Mouse (Mus musculus) midbrain, embryonic 14.5 days (tissue): Measurements from ENCODE around the gene Dnmbp. TPM values are rescaled to one million over a fixed set of nuclear protein-coding genes. Genes with fewer than 3 reads are reported as not detected.
A peak's percentile ranks its signal among the peaks of the same experiment; 100 is the strongest.

Experiments used
- ATAC-seq: fragments of 200-750 bp; cut with Nextera tagmentation; 2 replicates; pipeline ENCODE4 v1.8.0; 2017; ENCODE audit warnings: moderate number of reproducible peaks, moderate library complexity; ENCODE audit not compliant: low FRiP score, low TSS enrichment
- DNase-seq: peaks from one replicate; pipeline ENCODE4 v3.0.0-alpha.2; 2015
- H3K27ac ChIP-seq: fragments of 300-500 bp; sonication (generic); replicated peaks from 2 replicates; pipeline ENCODE4 v1.5.1; 2014; ENCODE audit warnings: mild to moderate bottlenecking, low read depth, low read length, moderate library complexity
- H3K27me3 ChIP-seq: fragments of 300-500 bp; sonication (generic); 2 replicates; pipeline ENCODE4 v1.6.1; 2014; ENCODE audit warnings: low read length, control low read depth, mixed read lengths; ENCODE audit not compliant: control insufficient read depth, insufficient read depth
- H3K36me3 ChIP-seq: fragments of 300-500 bp; sonication (generic); 2 replicates; pipeline ENCODE4 v1.6.1; 2014; ENCODE audit warnings: low read length, control low read depth; ENCODE audit not compliant: control insufficient read depth, insufficient read depth
- H3K4me1 ChIP-seq: fragments of 300-500 bp; sonication (generic); 2 replicates; pipeline ENCODE4 v1.6.1; 2014; ENCODE audit warnings: mild to moderate bottlenecking, antibody characterized with exemption, low read length, control low read depth; ENCODE audit not compliant: control insufficient read depth, insufficient read depth
- H3K4me2 ChIP-seq: fragments of 300-500 bp; sonication (generic); 2 replicates; pipeline ENCODE4 v1.6.1; 2014; ENCODE audit warnings: mild to moderate bottlenecking, low read length, moderate library complexity
- H3K4me3 ChIP-seq: fragments of 300-500 bp; sonication (generic); replicated peaks from 2 replicates; pipeline ENCODE4 v1.5.1; 2014; ENCODE audit warnings: low read depth, low read length
- H3K9ac ChIP-seq: fragments of 300-500 bp; sonication (generic); replicated peaks from 2 replicates; pipeline ENCODE4 v1.6.1; 2014; ENCODE audit warnings: mild to moderate bottlenecking, low read length, moderate library complexity
- H3K9me3 ChIP-seq: fragments of 300-500 bp; sonication (generic); 2 replicates; pipeline ENCODE4 v1.6.1; 2016; ENCODE audit warnings: low read length, control low read depth, mixed read lengths; ENCODE audit not compliant: control insufficient read depth
- WGBS: fragments of 180-500 bp; shearing (Covaris S2); extraction: QIAGEN DNeasy Blood & Tissue Kit; methylation state at CpG from one replicate; pipeline ENCODE4 v1.1.7; 2014; 5-methylcytosine and 5-hydroxymethylcytosine counted together
- polyA plus RNA-seq: library from polyadenylated mRNA; unstranded; fragments of >200 nt; fragmentation: Nextera tagmentation; extraction: Ambion mirVana; gene quantifications from 2 replicates; pipeline ENCODE4 v1.2.1, GENCODE M21; 2014

Gene Dnmbp
- polyA plus RNA-seq, 1 experiment from 2014 or later: 8.6 TPM

- Histone ChIP-seq H3K36me3 (no peaks in the 10 kb centered on the region), H3K4me3 (no peak overlapping the region), H3K27ac (no peak overlapping the region), H3K27me3 (no peaks in the 10 kb centered on the region), H3K9me3 (peaks cover 2% of the 10 kb centered on the region; the same call in 1 of the 2 replicates), H3K4me1 (no peaks in the 10 kb centered on the region), H3K9ac (no peak overlapping the region), H3K4me2 (peak overlapping the region; percentile 25; the same call in 1 of the 2 replicates)
- ATAC-seq (no peak), DNase-seq (no peak)
- 19% methylated on average over 32 of the region's 32 CpGs for WGBS
Measured at GRCm38 (mm10) chr19:43920453-43921300, 19.3 kb downstream of the Dnmbp start.

- Histone ChIP-seq H3K9ac (no peak overlapping the region), H3K9me3 (peaks cover 2% of the 10 kb centered on the region; the same call in 1 of the 2 replicates), H3K4me2 (no peak overlapping the region), H3K4me3 (no peak overlapping the region), H3K27ac (no peak overlapping the region), H3K36me3 (no peaks in the 10 kb centered on the region), H3K27me3 (no peaks in the 10 kb centered on the region), H3K4me1 (no peaks in the 10 kb centered on the region)
- WGBS: 87% methylated on average over 4 of the region's 4 CpGs
- DNase-seq: no peak
- ATAC-seq: no peak
Measured at GRCm38 (mm10) chr19:43919841-43920240, 20.1 kb downstream of the Dnmbp start.

DNA sequence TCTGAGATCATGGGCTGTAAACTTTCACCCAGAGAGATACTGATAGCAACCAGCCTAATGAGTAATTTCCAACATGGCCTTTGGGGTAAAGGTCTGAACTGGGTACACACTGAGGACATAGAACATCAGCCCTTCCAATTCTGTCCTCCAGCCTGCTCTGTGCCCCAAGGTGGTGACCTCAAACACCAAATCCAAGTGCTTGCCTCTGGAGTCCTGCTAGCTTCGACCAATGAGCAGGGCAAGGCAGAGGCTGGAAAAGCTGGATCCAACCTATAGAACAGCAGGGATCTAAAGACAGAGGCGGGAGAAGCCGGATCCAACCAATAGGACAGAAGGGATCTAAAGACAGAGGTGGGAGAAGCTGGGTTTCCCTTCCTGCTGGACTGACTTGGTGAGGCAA is 21.2 kb downstream of the Dnmbp start:
- Histone ChIP-seq H3K4me2 (no peak overlapping the region), H3K4me3 (no peak overlapping the region), H3K27me3 (no peaks in the 10 kb centered on the region), H3K9ac (no peak overlapping the region), H3K36me3 (no peaks in the 10 kb centered on the region), H3K4me1 (no peaks in the 10 kb centered on the region), H3K27ac (no peak overlapping the region), H3K9me3 (peaks cover 2% of the 10 kb centered on the region; the same call in 1 of the 2 replicates)
- WGBS: 88% methylated on average over 3 of the region's 3 CpGs
- ATAC-seq (no peak), DNase-seq (no peak)

GRCm38 (mm10) chr19:43917763-43918162 is 22.2 kb downstream of the Dnmbp start:
- DNase-seq: no peak
- H3K9me3 ChIP-seq: no peaks in the 10 kb centered on the region
- WGBS: 87% methylated on average over 6 of the region's 6 CpGs

GRCm38 (mm10) chr19:43917406-43917691 is 22.6 kb downstream of the Dnmbp start:
- no peaks in the 10 kb centered on the region for H3K27me3 ChIP-seq
- H3K4me3 ChIP-seq: no peak overlapping the region
- WGBS: 82% methylated on average over 2 of the region's 2 CpGs
- no peak for DNase-seq
- no peaks in the 10 kb centered on the region for H3K36me3 ChIP-seq
- H3K9ac ChIP-seq: no peak overlapping the region
- H3K9me3 ChIP-seq: no peaks in the 10 kb centered on the region
- no peak overlapping the region for H3K4me2 ChIP-seq
- no peak for ATAC-seq
- no peaks in the 10 kb centered on the region for H3K4me1 ChIP-seq
- H3K27ac ChIP-seq: no peak overlapping the region

More at GRCm38 (mm10) chr19:43917763-43918162, 22.2 kb downstream of the Dnmbp start:
- Histone ChIP-seq H3K27ac (no peak overlapping the region), H3K27me3 (no peaks in the 10 kb centered on the region), H3K36me3 (no peaks in the 10 kb centered on the region), H3K4me2 (no peak overlapping the region), H3K4me1 (no peaks in the 10 kb centered on the region), H3K9ac (no peak overlapping the region), H3K4me3 (no peak overlapping the region)
- ATAC-seq: no peak

GRCm38 (mm10) chr19:43916586-43917405 is 23.2 kb downstream of the Dnmbp start:
- H3K9me3 ChIP-seq: no peaks in the 10 kb centered on the region
- no peak overlapping the region for H3K27ac ChIP-seq
- WGBS: 75% methylated on average over 21 of the region's 21 CpGs
- ATAC-seq: no peak
- H3K4me3 ChIP-seq: no peak overlapping the region
- no peak for DNase-seq
- H3K27me3 ChIP-seq: no peaks in the 10 kb centered on the region
- H3K36me3 ChIP-seq: no peaks in the 10 kb centered on the region
- no peaks in the 10 kb centered on the region for H3K4me1 ChIP-seq
- H3K9ac ChIP-seq: no peak overlapping the region
- H3K4me2 ChIP-seq: no peak overlapping the region

DNA sequence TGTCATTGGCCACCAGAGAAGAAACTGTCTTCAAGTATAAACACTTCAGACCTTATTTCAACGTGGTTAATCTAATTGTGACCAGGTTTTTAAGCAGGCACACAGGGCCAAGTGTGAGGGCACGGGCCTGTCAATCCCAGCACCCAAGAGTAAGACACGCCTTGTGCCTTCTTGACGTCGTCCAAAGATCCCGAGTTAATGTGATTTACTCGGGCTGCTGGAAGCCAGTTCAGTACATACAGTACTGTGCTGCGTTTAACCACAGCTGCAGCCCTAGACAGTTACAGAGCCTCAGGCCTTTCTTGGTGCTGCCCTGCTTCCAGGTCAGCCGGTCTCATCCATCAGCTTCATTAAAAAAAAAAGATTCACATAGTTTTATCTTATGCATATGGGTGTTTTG is 24.6 kb downstream of the Dnmbp start:
- no peak overlapping the region for H3K4me3 ChIP-seq
- no peaks in the 10 kb centered on the region for H3K4me1 ChIP-seq
- no peak overlapping the region for H3K9ac ChIP-seq
- H3K9me3 ChIP-seq: no peaks in the 10 kb centered on the region
- WGBS: 75% methylated on average over 9 of the region's 9 CpGs
- DNase-seq (no peak), ATAC-seq (no peak)
- H3K27ac ChIP-seq: no peak overlapping the region
- 0 out of 2 replicates have a peak, but pooled peaks cover 2% of the 10 kb centered on the region for H3K36me3 ChIP-seq
- no peak overlapping the region for H3K4me2 ChIP-seq
- H3K27me3 ChIP-seq: no peaks in the 10 kb centered on the region

- H3K4me3 ChIP-seq: no peak overlapping the region
- no peaks in the 10 kb centered on the region for H3K4me1 ChIP-seq
- no peak overlapping the region for H3K27ac ChIP-seq
- no peak for DNase-seq
- H3K9ac ChIP-seq: no peak overlapping the region
- no peaks in the 10 kb centered on the region for H3K9me3 ChIP-seq
- ATAC-seq: no peak
- H3K27me3 ChIP-seq: no peaks in the 10 kb centered on the region
- 91% methylated on average over 9 of the region's 9 CpGs for WGBS
- no peak overlapping the region for H3K4me2 ChIP-seq
- 0 out of 2 replicates have a peak, but pooled peaks cover 3% of the 10 kb centered on the region for H3K36me3 ChIP-seq
Measured at GRCm38 (mm10) chr19:43914986-43915385, 25.0 kb downstream of the Dnmbp start.
